Mouse (Mus musculus) cerebellum, adult (tissue): ENCODE data around the gene Sptan1.
A peak's percentile ranks its signal among the peaks of the same experiment; 100 is the strongest.

Source experiments
- ATAC-seq: cut with Nextera tagmentation; 2 replicates; pipeline ENCODE4 v1.9.2; 2017; ENCODE audit warnings: mild to moderate bottlenecking, moderate library complexity, mixed read lengths; ENCODE audit not compliant: insufficient number of reproducible peaks, low FRiP score, low TSS enrichment

Gene Sptan1

GRCm38 (mm10) chr2:30057223-30057904 lies 92.0 kb downstream of the Sptan1 start, which contains the start of gene Set:
Gene Set, plus strand, starts transcription at chr2:30057378.
- no peak for ATAC-seq

- ATAC-seq = no peak
These were observed 93.1 kb downstream of the Sptan1 start for GRCm38 (mm10) chr2:30058418-30058817.

- ATAC-seq = no peak
These were observed 96.1 kb downstream of the Sptan1 start for GRCm38 (mm10) chr2:30061215-30062166.

- ATAC-seq = peak; percentile 21; the same call in 1 of the 2 replicates
These were observed 97.1 kb downstream of the Sptan1 start for GRCm38 (mm10) chr2:30062249-30063093.

- no peak for ATAC-seq
These were observed 97.9 kb downstream of the Sptan1 start for GRCm38 (mm10) chr2:30063235-30063634.

- no peak for ATAC-seq
These were observed 98.4 kb downstream of the Sptan1 start for GRCm38 (mm10) chr2:30063791-30064190.

- no peak for ATAC-seq
These were observed 98.9 kb downstream of the Sptan1 start for GRCm38 (mm10) chr2:30064298-30064697.

GRCm38 (mm10) chr2:30066046-30066901 lies 100.9 kb downstream of the Sptan1 start:
- peak; percentile 83 for ATAC-seq

GRCm38 (mm10) chr2:30067031-30067888 lies 101.9 kb downstream of the Sptan1 start:
- ATAC-seq = no peak

GRCm38 (mm10) chr2:30067962-30068361 lies 102.6 kb downstream of the Sptan1 start:
- ATAC-seq = no peak

- ATAC-seq = no peak
These were observed 107.5 kb downstream of the Sptan1 start for GRCm38 (mm10) chr2:30072875-30073274.

- ATAC-seq = no peak
These were observed 107.9 kb downstream of the Sptan1 start for GRCm38 (mm10) chr2:30073285-30073684.

- ATAC-seq = no peak
These were observed 110.3 kb downstream of the Sptan1 start for GRCm38 (mm10) chr2:30075625-30076024.

- ATAC-seq = no peak
These were observed 111.1 kb downstream of the Sptan1 start for GRCm38 (mm10) chr2:30076439-30076838.

- no peak for ATAC-seq
These were observed 111.6 kb downstream of the Sptan1 start for GRCm38 (mm10) chr2:30076959-30077358.

GRCm38 (mm10) chr2:30077502-30078348 lies 112.4 kb downstream of the Sptan1 start, which contains the start of gene Pkn3:
Gene Pkn3, plus strand, starts transcription at chr2:30077684.
- peak; percentile 61; the same call in 1 of the 2 replicates for ATAC-seq

GRCm38 (mm10) chr2:30078349-30078712 lies 113.0 kb downstream of the Sptan1 start:
- no peak for ATAC-seq

- ATAC-seq = no peak
These were observed 113.4 kb downstream of the Sptan1 start for GRCm38 (mm10) chr2:30078760-30079159.
